In the genomic region with DNA sequence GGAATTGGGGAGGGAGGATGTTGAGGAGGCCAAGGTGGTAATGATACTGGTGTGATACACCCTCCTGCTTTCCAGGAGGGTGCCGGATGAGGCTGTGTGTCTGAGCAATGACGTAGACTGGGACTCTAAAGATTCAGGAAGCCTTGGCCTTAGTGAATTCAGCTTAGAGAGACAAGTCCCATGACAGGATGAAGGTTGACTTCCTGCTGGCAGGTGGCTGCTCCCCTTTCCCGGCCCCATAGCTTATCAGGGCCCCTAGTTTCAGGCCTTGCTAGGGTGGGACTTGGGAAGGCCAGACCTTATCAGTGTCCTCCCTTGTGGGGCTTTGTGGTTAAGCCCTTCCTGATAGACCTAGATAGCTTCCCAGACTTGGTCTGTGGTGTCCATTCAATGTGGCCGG, we compare ENCODE assay signal across 15 mouse cellular contexts. TPM values are rescaled to one million over a fixed set of nuclear protein-coding genes. Genes with fewer than 3 reads are reported as not detected.
DNase-seq lines count a peak whose midpoint lies in the region; ATAC-seq and TF ChIP-seq lines count a peak whose summit lies in the region.
"Had no signal": no experiment of that assay in that cellular context is flagged by ENCODE, and none has a peak within 500 bp of the region (broad histone marks: within the 10 kb centered on the region; RNA-seq: fewer than 3 reads in every experiment).

No protein-coding gene starts in this region.

- H3K4me1 ChIP-seq in intestine, postnatal 0 days (replicated peaks; ENCODE audit: control insufficient read depth, insufficient read depth, low read length) = peaks cover 10% of the 10 kb centered on the region; the same call in 1 of the 2 replicates
- 0 out of 2 replicates have a peak, but pooled peaks cover 10% of the 10 kb centered on the region for H3K4me1 ChIP-seq in stomach, embryonic 16.5 days (ENCODE audit: control insufficient read depth, insufficient read depth, low read length)
- peaks cover 16% of the 10 kb centered on the region for H3K4me1 ChIP-seq in forebrain, embryonic 12.5 days

- H3K4me2 ChIP-seq in intestine, postnatal 0 days (replicated peaks; ENCODE audit: low read depth) = no peak overlapping the region; the same call in 1 of the 2 replicates
- no peak overlapping the region for H3K4me2 ChIP-seq in stomach, embryonic 16.5 days (ENCODE audit: low read depth, low read length)
- H3K4me2 ChIP-seq in forebrain, embryonic 12.5 days = no peak overlapping the region
- H3K4me2 ChIP-seq: embryonic facial prominence, embryonic 12.5 days; forebrain, embryonic 15.5 days; midbrain, embryonic 15.5 days had no signal

- 36% methylated on average over 4 of the region's 4 CpGs for WGBS in intestine, postnatal 0 days
- 77% methylated on average over 4 of the region's 4 CpGs for WGBS in stomach, embryonic 16.5 days
- WGBS in forebrain, embryonic 12.5 days = 91% methylated on average over 4 of the region's 4 CpGs

- no peak for TF ChIP-seq CTCF in intestine, postnatal 0 days (IDR thresholded peaks at IDR 0.05; ENCODE audit: low read depth)

- peaks cover 16% of the 10 kb centered on the region for H3K36me3 ChIP-seq in intestine, postnatal 0 days (ENCODE audit: control insufficient read depth, insufficient read depth)
- no peaks in the 10 kb centered on the region for H3K36me3 ChIP-seq in stomach, embryonic 16.5 days (ENCODE audit: control insufficient read depth, insufficient read depth, low read length)
- H3K36me3 ChIP-seq in forebrain, embryonic 12.5 days (replicated peaks) = peaks cover 29% of the 10 kb centered on the region

- no peak overlapping the region for H3K9ac ChIP-seq in intestine, postnatal 0 days (ENCODE audit: low read depth, low read length)
- H3K9ac ChIP-seq in stomach, embryonic 16.5 days (ENCODE audit: low read length) = no peak overlapping the region
- no peak overlapping the region for H3K9ac ChIP-seq in forebrain, embryonic 12.5 days
- H3K9ac ChIP-seq: embryonic facial prominence, embryonic 12.5 days; forebrain, embryonic 15.5 days; midbrain, embryonic 15.5 days had no signal

- H3K27me3 ChIP-seq in intestine, postnatal 0 days (replicated peaks; ENCODE audit: control insufficient read depth, insufficient read depth, low read length) = no peaks in the 10 kb centered on the region
- H3K27me3 ChIP-seq in stomach, embryonic 16.5 days (ENCODE audit: control insufficient read depth, insufficient read depth, low read length) = no peaks in the 10 kb centered on the region
- peaks cover 7% of the 10 kb centered on the region for H3K27me3 ChIP-seq in forebrain, embryonic 12.5 days
- H3K27me3 ChIP-seq: embryonic facial prominence, embryonic 12.5 days; forebrain, embryonic 15.5 days; midbrain, embryonic 15.5 days had no signal

- ATAC-seq in intestine, postnatal 0 days = no peak
- no peak for ATAC-seq in stomach, embryonic 16.5 days (ENCODE audit: insufficient read depth, low FRiP score)
- no peak for ATAC-seq in forebrain, embryonic 12.5 days (ENCODE audit: low FRiP score)
- ATAC-seq: forebrain, embryonic 15.5 days; hindbrain, embryonic 16.5 days; midbrain, embryonic 15.5 days had no signal

- no peaks in the 10 kb centered on the region for H3K9me3 ChIP-seq in intestine, postnatal 0 days (ENCODE audit: control insufficient read depth)
- H3K9me3 ChIP-seq in stomach, embryonic 16.5 days (replicated peaks; ENCODE audit: control insufficient read depth, low read length) = no peaks in the 10 kb centered on the region
- H3K9me3 ChIP-seq in forebrain, embryonic 12.5 days = no peaks in the 10 kb centered on the region
- H3K9me3 ChIP-seq: embryonic facial prominence, embryonic 12.5 days; forebrain, embryonic 15.5 days; midbrain, embryonic 15.5 days had no signal

- peak overlapping the region; percentile 5; the same call in 1 of the 2 replicates for H3K27ac ChIP-seq in intestine, postnatal 0 days (ENCODE audit: low read depth, low read length)
- peak overlapping the region; percentile 11 for H3K27ac ChIP-seq in stomach, embryonic 16.5 days (ENCODE audit: low read length)
- H3K27ac ChIP-seq in forebrain, embryonic 12.5 days = no peak overlapping the region
- H3K27ac ChIP-seq: embryonic facial prominence, embryonic 12.5 days; forebrain, embryonic 15.5 days; gastrocnemius, adult 2 months; layer of hippocampus, adult 2 months; midbrain, embryonic 15.5 days had no signal

- H3K4me3 ChIP-seq in intestine, postnatal 0 days (ENCODE audit: low read depth, low read length) = no peak overlapping the region
- no peak overlapping the region for H3K4me3 ChIP-seq in stomach, embryonic 16.5 days (replicated peaks; ENCODE audit: low read length)
- H3K4me3 ChIP-seq in forebrain, embryonic 12.5 days (replicated peaks) = no peak overlapping the region
- H3K4me3 ChIP-seq: embryonic facial prominence, embryonic 12.5 days; forebrain, embryonic 15.5 days; gastrocnemius, adult 2 months; layer of hippocampus, adult 2 months; midbrain, embryonic 15.5 days had no signal

- peak; percentile 34 to 62 for DNase-seq in spleen, postnatal 36 days (ENCODE audit: low spot score in 2 of 2)
- no peak for DNase-seq in spleen, adult 18-20 months
- peak; percentile 84 for DNase-seq in c-Kit-positive CD71-positive TER-119-negative erythroid progenitor cells, embryonic 14.5 days (ENCODE audit: low read depth)
- no peak for DNase-seq in cerebellum, postnatal 36 days
- DNase-seq: cerebellum, adult 9-10 months; gastrocnemius, adult 2 months; lung, postnatal 10 days had no signal

RNA-seq across cellular contexts. Expression of a gene that starts 4.1 kb away (rescaled TPM):
- polyA plus RNA-seq in intestine, postnatal 0 days (2015; fragmentation: Nextera tagmentation; extraction: Ambion mirVana) = 145 and 158 TPM in 2 replicates
- polyA plus RNA-seq in stomach, embryonic 16.5 days (2015; fragmentation: Nextera tagmentation; extraction: Ambion mirVana) = 70.7 and 76.8 TPM in 2 replicates
- polyA plus RNA-seq in forebrain, embryonic 12.5 days (2016; fragmentation: Nextera tagmentation; extraction: Ambion mirVana) = 17.2 and 17.4 TPM in 2 replicates

RNA-seq across cellular contexts. Expression of a gene that starts 19.9 kb away (rescaled TPM):
- 138 and 141 TPM in 2 replicates for polyA plus RNA-seq in intestine, postnatal 0 days (2015; fragmentation: Nextera tagmentation; extraction: Ambion mirVana)
- 70.8 and 81.7 TPM in 2 replicates for polyA plus RNA-seq in stomach, embryonic 16.5 days (2015; fragmentation: Nextera tagmentation; extraction: Ambion mirVana)
- 0.58 and 0.60 TPM in 2 replicates for polyA plus RNA-seq in forebrain, embryonic 12.5 days (2016; fragmentation: Nextera tagmentation; extraction: Ambion mirVana)
- polyA plus RNA-seq: forebrain, embryonic 15.5 days had no signal

RNA-seq across cellular contexts. Expression of a gene that starts 31.6 kb away (rescaled TPM):
- polyA plus RNA-seq in intestine, postnatal 0 days (2015; fragmentation: Nextera tagmentation; extraction: Ambion mirVana) = 64.1 and 68.9 TPM in 2 replicates
- 68.7 and 75.0 TPM in 2 replicates for polyA plus RNA-seq in stomach, embryonic 16.5 days (2015; fragmentation: Nextera tagmentation; extraction: Ambion mirVana)
- 102 and 106 TPM in 2 replicates for polyA plus RNA-seq in forebrain, embryonic 12.5 days (2016; fragmentation: Nextera tagmentation; extraction: Ambion mirVana)

RNA-seq across cellular contexts. Expression of a gene that starts 34.9 kb away (rescaled TPM):
- 7.7 and 8.2 TPM in 2 replicates for polyA plus RNA-seq in intestine, postnatal 0 days (2015; fragmentation: Nextera tagmentation; extraction: Ambion mirVana)
- polyA plus RNA-seq in stomach, embryonic 16.5 days (2015; fragmentation: Nextera tagmentation; extraction: Ambion mirVana) = 13.4 and 14.6 TPM in 2 replicates
- 23.1 and 27.2 TPM in 2 replicates for polyA plus RNA-seq in forebrain, embryonic 12.5 days (2016; fragmentation: Nextera tagmentation; extraction: Ambion mirVana)

Comparison
In these comparisons a context has a peak if more than half of its experiments do, and no peak if none do; other contexts are left out.
1. DNase-seq: peak in spleen, postnatal 36 days (2 of 2) and c-Kit-positive CD71-positive TER-119-negative erythroid progenitor cells, embryonic 14.5 days (single experiment); none in spleen, adult 18-20 months (0 of 2) and cerebellum, postnatal 36 days (0 of 2).
2. RNA of a gene that starts 19.9 kb away (polyA plus RNA-seq): 138 to 141 TPM in intestine, postnatal 0 days and 70.8 to 81.7 TPM in stomach, embryonic 16.5 days; 0.58 to 0.60 TPM in forebrain, embryonic 12.5 days; every median in the first group is over 10 times any median in the second.